Mouse (Mus musculus) brain, embryonic 14.5 days (tissue): Measurements from ENCODE around the gene Grin2a. TPM values are rescaled to one million over a fixed set of nuclear protein-coding genes. Genes with fewer than 3 reads are reported as not detected.
A peak's percentile ranks its signal among the peaks of the same experiment; 100 is the strongest.

Experiments used
- DNase-seq: peaks from one replicate; pipeline ENCODE4 v3.0.0-alpha.2; 2011; ENCODE audit warnings: low read depth
- CTCF ChIP-seq: fragments of 200-500 bp; IDR thresholded peaks from 2 replicates; pipeline ENCODE4 v1.5.1; 2012; ENCODE audit warnings: inconsistent platforms, mild to moderate bottlenecking, moderate library complexity, borderline replicate concordance; ENCODE audit not compliant: insufficient read depth, insufficient read length; ENCODE audit errors: extremely low read depth
- POLR2A ChIP-seq: fragments of 200-500 bp; IDR thresholded peaks from 2 replicates; pipeline ENCODE4 v1.6.1; 2012; ENCODE audit warnings: mild to moderate bottlenecking, inconsistent platforms, borderline replicate concordance; ENCODE audit not compliant: poor library complexity, insufficient read depth, insufficient read length, severe bottlenecking; ENCODE audit errors: extremely low read depth
- polyA plus RNA-seq: library from polyadenylated mRNA; depleted of rRNA; stranded (reverse); fragments of >200 nt; gene quantifications from 2 replicates; pipeline ENCODE4 v1.2.3, GENCODE M21; 2012

Grin2a gene
- polyA plus RNA-seq, 1 experiment: 2.1 TPM

GRCm38 (mm10) chr16:9768981-9769380, 226.4 kb downstream of the Grin2a start:
- no peak for DNase-seq
- no peak for TF ChIP-seq CTCF
- TF ChIP-seq POLR2A: no peak

GRCm38 (mm10) chr16:9768356-9768755, 227.0 kb downstream of the Grin2a start:
- peak; percentile 82 for DNase-seq
- no peak for TF ChIP-seq CTCF
- TF ChIP-seq POLR2A: no peak

- TF ChIP-seq POLR2A: no peak
- no peak for DNase-seq
These were observed 227.4 kb downstream of the Grin2a start for GRCm38 (mm10) chr16:9767946-9768345.

- TF ChIP-seq POLR2A (no peak), CTCF (no peak)
- DNase-seq: no peak
These were observed 231.3 kb downstream of the Grin2a start for GRCm38 (mm10) chr16:9764086-9764485.

GRCm38 (mm10) chr16:9760347-9760746, 235.0 kb downstream of the Grin2a start:
- no peak for DNase-seq
- no peak for TF ChIP-seq POLR2A
- TF ChIP-seq CTCF: no peak

- DNase-seq: no peak
- TF ChIP-seq CTCF: no peak
- TF ChIP-seq POLR2A: no peak
These were observed 238.5 kb downstream of the Grin2a start for GRCm38 (mm10) chr16:9756849-9757248.

GRCm38 (mm10) chr16:9754061-9754460, 241.3 kb downstream of the Grin2a start:
- no peak for DNase-seq
- TF ChIP-seq POLR2A (no peak), CTCF (no peak)

- peak; percentile 87 for DNase-seq
- TF ChIP-seq CTCF (no peak), POLR2A (no peak)
These were observed 242.3 kb downstream of the Grin2a start for GRCm38 (mm10) chr16:9753045-9753444.

GRCm38 (mm10) chr16:9752600-9752999, 242.8 kb downstream of the Grin2a start:
- TF ChIP-seq CTCF (no peak), POLR2A (no peak)
- peak; percentile 78 for DNase-seq

- TF ChIP-seq POLR2A: no peak
- TF ChIP-seq CTCF: peak; percentile 29; the same call in 1 of the 2 replicates
- no peak for DNase-seq
These were observed 244.3 kb downstream of the Grin2a start for GRCm38 (mm10) chr16:9751045-9751569.

- TF ChIP-seq CTCF (no peak), POLR2A (no peak)
- no peak for DNase-seq
These were observed 245.7 kb downstream of the Grin2a start for GRCm38 (mm10) chr16:9749661-9750060.

GRCm38 (mm10) chr16:9742443-9742842, 252.9 kb downstream of the Grin2a start:
- no peak for TF ChIP-seq POLR2A
- no peak for TF ChIP-seq CTCF
- DNase-seq: no peak
